Mouse (Mus musculus): ENCODE measurements around the gene Aldh1l1. TPM values are rescaled to one million over a fixed set of nuclear protein-coding genes. Genes with fewer than 3 reads are reported as not detected.

Gene Aldh1l1
- total and polyA plus RNA-seq, 3 experiments = 0.04 to 0.14 TPM; not detected in 1

DNA sequence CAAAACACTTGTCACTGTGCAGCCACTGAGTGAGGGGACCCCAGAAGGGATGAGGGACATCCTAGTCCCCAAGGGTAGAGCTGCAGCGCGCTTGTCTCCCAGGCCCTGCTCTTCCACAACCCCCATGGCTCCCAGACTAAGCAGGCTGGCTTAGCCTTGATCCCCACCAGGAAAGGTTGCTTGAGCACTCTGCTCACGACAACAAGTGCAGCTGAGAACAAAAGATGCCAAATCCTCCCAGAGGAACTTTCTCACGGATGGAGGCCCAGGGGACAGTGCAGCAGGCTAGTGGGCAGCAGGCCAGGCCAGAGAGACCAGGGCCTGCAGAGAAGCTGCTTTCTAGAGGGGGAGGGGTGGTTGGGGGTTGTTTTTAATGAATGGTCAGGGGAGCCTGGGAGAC is 39.3 kb upstream of the Aldh1l1 start:
- Histone ChIP-seq H3K79me2 (ENCODE audit: control insufficient read depth, insufficient read depth, low read length, poor library complexity) (no peaks in the 10 kb centered on the region), H3K9me3 (replicated peaks; ENCODE audit: insufficient read depth, low read length) (no peaks in the 10 kb centered on the region), H3K36me3 (ENCODE audit: control insufficient read depth in 1 of 2, insufficient read depth in 2 of 2, low read length in 2 of 2) (no peaks in the 10 kb centered on the region), H3K27ac (ENCODE audit: control insufficient read depth, low read depth, low read length) (no peak overlapping the region), H3K4me1 (ENCODE audit: control insufficient read depth in 1 of 2, insufficient read depth in 2 of 2, low read length in 2 of 2) (no peaks in the 10 kb centered on the region), H3K9ac (ENCODE audit: control insufficient read depth, low read depth, low read length, poor library complexity, severe bottlenecking) (no peak overlapping the region), H3K27me3 (ENCODE audit: control insufficient read depth in 1 of 2, insufficient read depth in 2 of 2, low read length in 2 of 2) (no peaks in the 10 kb centered on the region; a peak in 1 of 4 replicates), H3K4me3 (ENCODE audit: control insufficient read depth in 1 of 2, insufficient read depth in 1 of 2, low read depth in 2 of 2, low read length in 2 of 2) (no peak overlapping the region)
- TF ChIP-seq JUND (IDR thresholded peaks at IDR 0.05; ENCODE audit: low read depth, low read length) (no peak), KAT2A (conservative IDR thresholded peaks at IDR 0.05; ENCODE audit: low read depth, low read length) (no peak), HCFC1 (IDR thresholded peaks at IDR 0.05; ENCODE audit: low read depth, low read length) (no peak), NRF1 (IDR thresholded peaks at IDR 0.05; ENCODE audit: insufficient read depth, low read depth, low read length, poor library complexity, severe bottlenecking) (no peak), CHD1 (IDR thresholded peaks at IDR 0.05; ENCODE audit: low read depth, low read length) (no peak), NELFE (IDR thresholded peaks at IDR 0.05; ENCODE audit: low read depth, low read length) (no peak), POLR2AphosphoS5 (IDR thresholded peaks at IDR 0.05; ENCODE audit: borderline replicate concordance, low read depth, low read length) (no peak), MAZ (IDR thresholded peaks at IDR 0.05; ENCODE audit: low read depth, low read length) (no peak), ZKSCAN1 (IDR thresholded peaks at IDR 0.05; ENCODE audit: low read depth, low read length) (no peak), RCOR1 (IDR thresholded peaks at IDR 0.05; ENCODE audit: low read depth, low read length) (no peak), TCF12 (IDR thresholded peaks at IDR 0.05; ENCODE audit: low read depth, low read length) (no peak), ETS1 (IDR thresholded peaks at IDR 0.05; ENCODE audit: low read depth, low read length) (no peak), USF2 (IDR thresholded peaks at IDR 0.05; ENCODE audit: borderline replicate concordance in 1 of 2, insufficient read depth in 1 of 2, low read depth in 1 of 2, low read length in 2 of 2) (no peak), UBTF (IDR thresholded peaks at IDR 0.05; ENCODE audit: borderline replicate concordance, insufficient read depth, low read depth, low read length) (no peak)
- no peak for DNase-seq (ENCODE audit: low read depth, low spot score)

DNA sequence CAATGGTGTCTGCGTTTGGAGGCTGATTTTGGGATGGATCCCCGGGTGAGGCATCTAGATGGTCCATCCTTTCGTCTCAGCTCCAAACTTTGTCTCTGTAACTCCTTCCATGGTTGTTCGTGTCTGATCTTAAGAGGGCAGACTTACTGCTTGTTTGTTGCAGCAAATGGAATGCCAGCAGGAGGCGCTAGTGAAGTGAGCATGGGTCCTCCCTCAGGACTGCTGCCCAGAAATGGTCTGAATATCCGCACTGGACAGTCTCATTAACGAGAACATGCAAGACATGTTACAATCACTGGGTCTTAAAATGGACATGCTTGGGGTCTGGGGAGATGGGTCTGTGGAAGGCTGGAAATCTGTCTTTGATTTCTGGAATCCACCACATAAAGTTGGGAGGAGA is 36.0 kb upstream of the Aldh1l1 start:
- no peaks in the 10 kb centered on the region for H3K4me1 ChIP-seq (ENCODE audit: control insufficient read depth in 1 of 2, insufficient read depth in 2 of 2, low read length in 2 of 2)
- H3K27me3 ChIP-seq (ENCODE audit: control insufficient read depth in 1 of 2, insufficient read depth in 2 of 2, low read length in 2 of 2) = peaks cover 1 to 2% of the 10 kb centered on the region in 2 experiments; a peak in 2 of 4 replicates
- no peaks in the 10 kb centered on the region for H3K9me3 ChIP-seq (replicated peaks; ENCODE audit: insufficient read depth, low read length)
- no peak overlapping the region for H3K9ac ChIP-seq (ENCODE audit: control insufficient read depth, low read depth, low read length, poor library complexity, severe bottlenecking)
- H3K27ac ChIP-seq (ENCODE audit: control insufficient read depth, low read depth, low read length) = no peak overlapping the region
- peak; percentile 20 for DNase-seq (ENCODE audit: low read depth, low spot score)
- no peaks in the 10 kb centered on the region for H3K79me2 ChIP-seq (ENCODE audit: control insufficient read depth, insufficient read depth, low read length, poor library complexity)
- H3K36me3 ChIP-seq (ENCODE audit: control insufficient read depth in 1 of 2, insufficient read depth in 2 of 2, low read length in 2 of 2) = no peaks in the 10 kb centered on the region
- TF ChIP-seq SIN3A (IDR thresholded peaks at IDR 0.05; ENCODE audit: low read length) (no peak), TCF12 (IDR thresholded peaks at IDR 0.05; ENCODE audit: low read depth, low read length) (no peak), ETS1 (IDR thresholded peaks at IDR 0.05; ENCODE audit: low read depth, low read length) (no peak), ZNF384 (IDR thresholded peaks at IDR 0.05; ENCODE audit: low read depth, low read length) (no peak), MAZ (IDR thresholded peaks at IDR 0.05; ENCODE audit: low read depth, low read length) (no peak), GATA1 (IDR thresholded peaks at IDR 0.05; ENCODE audit: low read depth, low read length) (no peak), JUND (IDR thresholded peaks at IDR 0.05; ENCODE audit: low read depth, low read length) (no peak), USF2 (IDR thresholded peaks at IDR 0.05; ENCODE audit: borderline replicate concordance in 1 of 2, insufficient read depth in 1 of 2, low read depth in 1 of 2, low read length in 2 of 2) (no peak), BHLHE40 (IDR thresholded peaks at IDR 0.05; ENCODE audit: borderline replicate concordance, low read depth, low read length) (no peak), MAFK (IDR thresholded peaks at IDR 0.05; ENCODE audit: borderline replicate concordance, low read depth, low read length) (no peak), HCFC1 (IDR thresholded peaks at IDR 0.05; ENCODE audit: low read depth, low read length) (no peak), KAT2A (conservative IDR thresholded peaks at IDR 0.05; ENCODE audit: low read depth, low read length) (no peak), CTCF (IDR thresholded peaks at IDR 0.05 in 2 of 3, conservative IDR thresholded peaks at IDR 0.05 in 1 of 3; ENCODE audit: control insufficient read depth in 1 of 3, insufficient read depth in 1 of 3, low read depth in 2 of 3, low read length in 3 of 3, poor library complexity in 1 of 3, severe bottlenecking in 1 of 3) (peak; percentile 44 to 64 (median 56)), MYB (IDR thresholded peaks at IDR 0.05; ENCODE audit: low read depth, low read length) (no peak), ZKSCAN1 (IDR thresholded peaks at IDR 0.05; ENCODE audit: low read depth, low read length) (no peak), NRF1 (IDR thresholded peaks at IDR 0.05; ENCODE audit: insufficient read depth, low read depth, low read length, poor library complexity, severe bottlenecking) (no peak), SMC3 (IDR thresholded peaks at IDR 0.05; ENCODE audit: low read depth, low read length) (peak; percentile 47), ZMIZ1 (IDR thresholded peaks at IDR 0.05; ENCODE audit: low read depth, low read length) (no peak), RAD21 (IDR thresholded peaks at IDR 0.05; ENCODE audit: low read depth, low read length) (peak; percentile 20), USF1 (IDR thresholded peaks at IDR 0.05; ENCODE audit: low read depth, low read length) (no peak), POLR2A (IDR thresholded peaks at IDR 0.05; ENCODE audit: control insufficient read depth in 1 of 2, insufficient read depth in 1 of 2, low read depth in 1 of 2, low read length in 2 of 2, poor library complexity in 1 of 2) (no peak), TAL1 (IDR thresholded peaks at IDR 0.05; ENCODE audit: low read length) (no peak), POLR2AphosphoS2 (IDR thresholded peaks at IDR 0.05; ENCODE audit: low read length) (no peak), RCOR1 (IDR thresholded peaks at IDR 0.05; ENCODE audit: low read depth, low read length) (no peak), POLR2AphosphoS5 (IDR thresholded peaks at IDR 0.05; ENCODE audit: borderline replicate concordance, low read depth, low read length) (no peak), TBP (IDR thresholded peaks at IDR 0.05; ENCODE audit: low read depth, low read length) (no peak)
- no peak overlapping the region for H3K4me3 ChIP-seq (ENCODE audit: control insufficient read depth in 1 of 2, insufficient read depth in 1 of 2, low read depth in 2 of 2, low read length in 2 of 2)
